Mouse (Mus musculus): ENCODE measurements around the gene Wdr60. TPM values are rescaled to one million over a fixed set of nuclear protein-coding genes. Genes with fewer than 3 reads are reported as not detected.

The Wdr60 gene
- total and polyA plus RNA-seq, 3 experiments: 3.6 to 9.2 (median 6.7) TPM

- H3K36me3 ChIP-seq (replicated peaks in 1 of 2; ENCODE audit: control insufficient read depth in 1 of 2, insufficient read depth in 1 of 2, low read length in 1 of 2): no peaks in the 10 kb centered on the region
- H3K4me2 ChIP-seq (ENCODE audit: insufficient read depth, low read depth, poor library complexity, severe bottlenecking): no peak overlapping the region
- TF ChIP-seq MAFK (IDR thresholded peaks at IDR 0.05; ENCODE audit: insufficient replicate concordance, low read length) (no peak), EP300 (IDR thresholded peaks at IDR 0.05; ENCODE audit: low read length) (no peak), BHLHE40 (IDR thresholded peaks at IDR 0.05; ENCODE audit: low read depth, low read length) (no peak), RAD21 (IDR thresholded peaks at IDR 0.05; ENCODE audit: low read depth, low read length) (no peak), POLR2AphosphoS2 (IDR thresholded peaks at IDR 0.05; ENCODE audit: low read depth, low read length) (no peak), MAZ (IDR thresholded peaks at IDR 0.05; ENCODE audit: low read depth, low read length) (no peak), SMC3 (IDR thresholded peaks at IDR 0.05; ENCODE audit: low read depth, low read length) (no peak), KAT2A (IDR thresholded peaks at IDR 0.05; ENCODE audit: insufficient replicate concordance, low read length) (no peak), MAX (IDR thresholded peaks at IDR 0.05; ENCODE audit: low read length) (no peak), SIN3A (IDR thresholded peaks at IDR 0.05; ENCODE audit: low read length) (no peak), USF2 (conservative IDR thresholded peaks at IDR 0.05; ENCODE audit: low read depth, low read length) (no peak), MYC (IDR thresholded peaks at IDR 0.05; ENCODE audit: low read depth, low read length) (no peak)
- no peak overlapping the region for H3K4me3 ChIP-seq (replicated peaks in 1 of 3; ENCODE audit: low read depth in 2 of 3, low read length in 2 of 3, poor library complexity in 1 of 3)
- H3K4me1 ChIP-seq (ENCODE audit: control insufficient read depth in 1 of 2, insufficient read depth in 2 of 2): peaks cover 0 to 3% of the 10 kb centered on the region in 2 experiments; a peak in 2 of 4 replicates
- no peaks in the 10 kb centered on the region for H3K79me2 ChIP-seq (replicated peaks; ENCODE audit: control insufficient read depth, extremely low read depth, insufficient read depth, poor library complexity, severe bottlenecking)
- no peak for DNase-seq (ENCODE audit: extremely low read depth)
- peaks cover 3% of the 10 kb centered on the region for H3K27me3 ChIP-seq (replicated peaks)
- H3K9ac ChIP-seq (ENCODE audit: insufficient read depth, low read depth): no peak overlapping the region
- no peak overlapping the region for H3K27ac ChIP-seq (ENCODE audit: insufficient read depth, low read depth)
- dilution Hi-C loops (cut with MboI; ENCODE audit: extremely low pct_ligation_motif_present, extremely low pct_unique_long_range_greater_than_20kb, low sequenced_read_pairs): no loop called here
- no peaks in the 10 kb centered on the region for H3K9me3 ChIP-seq (replicated peaks; ENCODE audit: low read length)
- in situ Hi-C loops (cut with MboI; ENCODE audit: low pct_ligation_motif_present, low pct_unique_long_range_greater_than_20kb, low sequenced_read_pairs): no loop called here
Measured at GRCm38 (mm10) chr12:116183212-116183935, 79.4 kb downstream of the Wdr60 start.

DNA sequence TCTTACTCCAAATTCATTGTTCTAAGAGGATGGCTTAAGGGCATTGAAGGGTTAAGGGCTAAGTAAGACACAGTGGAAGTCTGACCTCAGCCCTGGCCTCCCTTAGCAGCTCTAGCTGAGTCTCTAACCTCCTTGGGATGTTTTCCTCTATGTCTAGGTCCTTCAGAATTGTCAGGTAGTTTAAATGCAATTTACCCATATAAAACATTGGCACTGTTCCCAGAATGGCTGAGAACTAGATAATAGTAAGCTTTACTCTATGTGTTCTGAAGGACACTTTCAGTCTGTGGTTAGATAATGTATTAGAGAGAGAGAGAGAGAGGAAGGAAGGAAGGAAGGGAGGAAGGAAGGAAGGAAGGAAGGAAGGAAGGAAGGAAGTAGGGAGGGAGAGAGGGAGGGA, 80.4 kb downstream of the Wdr60 start:
- Histone ChIP-seq H3K9me3 (replicated peaks; ENCODE audit: low read length) (no peaks in the 10 kb centered on the region), H3K36me3 (replicated peaks in 1 of 2; ENCODE audit: control insufficient read depth in 1 of 2, insufficient read depth in 1 of 2, low read length in 1 of 2) (no peaks in the 10 kb centered on the region), H3K4me1 (ENCODE audit: control insufficient read depth in 1 of 2, insufficient read depth in 2 of 2) (peaks cover 0 to 3% of the 10 kb centered on the region in 2 experiments; a peak in 2 of 4 replicates), H3K9ac (ENCODE audit: insufficient read depth, low read depth) (no peak overlapping the region), H3K27ac (ENCODE audit: insufficient read depth, low read depth) (no peak overlapping the region), H3K4me3 (replicated peaks in 1 of 3; ENCODE audit: low read depth in 2 of 3, low read length in 2 of 3, poor library complexity in 1 of 3) (no peak overlapping the region), H3K4me2 (ENCODE audit: insufficient read depth, low read depth, poor library complexity, severe bottlenecking) (no peak overlapping the region), H3K27me3 (replicated peaks) (peaks cover 3% of the 10 kb centered on the region), H3K79me2 (replicated peaks; ENCODE audit: control insufficient read depth, extremely low read depth, insufficient read depth, poor library complexity, severe bottlenecking) (no peaks in the 10 kb centered on the region)
- dilution Hi-C loops (cut with MboI; ENCODE audit: extremely low pct_ligation_motif_present, extremely low pct_unique_long_range_greater_than_20kb, low sequenced_read_pairs): no loop called here
- TF ChIP-seq IRF4 (IDR thresholded peaks at IDR 0.05; ENCODE audit: low read depth, low read length) (no peak), MAZ (IDR thresholded peaks at IDR 0.05; ENCODE audit: low read depth, low read length) (no peak), UBTF (IDR thresholded peaks at IDR 0.05; ENCODE audit: low read depth, low read length) (no peak), KAT2A (IDR thresholded peaks at IDR 0.05; ENCODE audit: insufficient replicate concordance, low read length) (no peak), JUND (conservative IDR thresholded peaks at IDR 0.05; ENCODE audit: low read depth, low read length) (no peak), USF1 (IDR thresholded peaks at IDR 0.05; ENCODE audit: low read depth, low read length) (no peak), ETS1 (conservative IDR thresholded peaks at IDR 0.05; ENCODE audit: low read depth, low read length) (no peak)
- DNase-seq (ENCODE audit: extremely low read depth): no peak
- in situ Hi-C loops (cut with MboI; ENCODE audit: low pct_ligation_motif_present, low pct_unique_long_range_greater_than_20kb, low sequenced_read_pairs): no loop called here

All from CH12.LX (cell line).